Mouse (Mus musculus) left cerebral cortex, postnatal 10 days (tissue): ENCODE data around the gene Patl2. TPM values are rescaled to one million over a fixed set of nuclear protein-coding genes. Genes with fewer than 3 reads are reported as not detected.
"Not testable (repeated sequence)": the region's sequence is repeated elsewhere in the genome, so short reads cannot be mapped to it uniquely, and the experiment has no call there.

ENCODE experiments used
- DNase-seq, 2 experiments: peaks; one replicate each; pipeline ENCODE4 v3.0.0; 2021 to 2022; ENCODE audit warnings: low spot score in 2 of 2, mixed read lengths in 1 of 2; ENCODE audit errors: extremely low spot score in 1 of 2
- intact Hi-C: fragments of 180-260 bp; cut with DNase I; formaldehyde crosslinking; loops from one replicate; pipeline ENCODE4 v1.15.1; 2025
- total RNA-seq, 2 experiments: library from RNA; stranded (reverse); gene quantifications; 2 replicates each; pipeline ENCODE4 v1.2.3; 2021

The Patl2 gene
- total RNA-seq, 2 experiments from 2014 or later: 0.14 TPM; not detected in 1

GRCm38 (mm10) chr2:122109714-122110113 is 76.3 kb downstream of the Patl2 start:
- intact Hi-C loops: no loop called here
- no peak for DNase-seq

GRCm38 (mm10) chr2:122108101-122108500 is 77.9 kb downstream of the Patl2 start:
- intact Hi-C loops: no loop called here
- no peak for DNase-seq

- intact Hi-C loops: no loop called here
- DNase-seq: no peak
Observed at GRCm38 (mm10) chr2:122102070-122102469, 83.9 kb downstream of the Patl2 start.

GRCm38 (mm10) chr2:122097686-122098085 is 88.3 kb downstream of the Patl2 start:
- intact Hi-C loops, DNase-seq: not testable (repeated sequence)

- no peak for DNase-seq
- intact Hi-C loops: no loop called here
Observed at GRCm38 (mm10) chr2:122093844-122094243, 92.1 kb downstream of the Patl2 start.

- peak in 1 of 2 experiments; percentile 49 for DNase-seq
- intact Hi-C loops: no loop called here
Observed at GRCm38 (mm10) chr2:122086446-122086845, 99.5 kb downstream of the Patl2 start.

- peak in 1 of 2 experiments; percentile 75 for DNase-seq
- intact Hi-C loops: no loop called here
Observed at GRCm38 (mm10) chr2:122081728-122082456, 104.1 kb downstream of the Patl2 start.

Other genes starting within 250 kb of the Patl2 start
- gene Ctdspl2, start 230.2 kb downstream of the Patl2 start, total RNA-seq: 10 to 100 TPM; 36.7 to 39.2 TPM
- under 1 TPM; 0.16 to 0.47 TPM for gene Mageb3, start 230.1 kb downstream of the Patl2 start, total RNA-seq
- 10 to 100 TPM; 22.1 to 24.5 TPM for gene Eif3j1, start 157.6 kb downstream of the Patl2 start, total RNA-seq
- gene Spg11, start 67.8 kb downstream of the Patl2 start, total RNA-seq: 10 to 100 TPM; 19.8 to 20.4 TPM
- 10 to 100 TPM; 72.1 to 76.8 TPM for gene B2m, start 38.5 kb downstream of the Patl2 start, total RNA-seq
- not detected for gene Trim69, start 25.5 kb downstream of the Patl2 start, total RNA-seq
- gene Terb2, start 83 bp upstream of the Patl2 start, total RNA-seq: not detected
- 10 to 100 TPM; 15.0 to 16.3 TPM for gene Sord, start 48.6 kb upstream of the Patl2 start, total RNA-seq
- gene Duox2, start 112.3 kb upstream of the Patl2 start, total RNA-seq: under 1 TPM in 1 of 2 experiments, not detected in 1; 0.26 TPM
- under 1 TPM; 0.22 to 0.34 TPM for gene Duoxa2, start 112.7 kb upstream of the Patl2 start, total RNA-seq
- gene Duoxa1, start 127.5 kb upstream of the Patl2 start, total RNA-seq: under 1 TPM; 0.21 to 0.39 TPM
- under 1 TPM; 0.15 to 0.26 TPM for gene Duox1, start 129.5 kb upstream of the Patl2 start, total RNA-seq
- gene Shf, start 183.0 kb upstream of the Patl2 start, total RNA-seq: 10 to 100 TPM; 64.8 to 72.7 TPM
- under 1 TPM; 0.24 to 0.32 TPM for gene Slc28a2, start 240.3 kb upstream of the Patl2 start, total RNA-seq